Mouse (Mus musculus) ES-Bruce4 (cell line): ENCODE data around the gene Bard1. TPM values are rescaled to one million over a fixed set of nuclear protein-coding genes. Genes with fewer than 3 reads are reported as not detected.

Source experiments
- H3K27ac ChIP-seq: 2 replicates; pipeline ENCODE4 v1.5.1; 2012; ENCODE audit warnings: low read length, inconsistent platforms; ENCODE audit not compliant: insufficient read depth
- H3K27me3 ChIP-seq: 2 replicates; pipeline ENCODE4 v1.6.1; 2012; ENCODE audit warnings: mild to moderate bottlenecking, low read length, inconsistent platforms; ENCODE audit not compliant: control insufficient read depth, poor library complexity, insufficient read depth, severe bottlenecking
- H3K36me3 ChIP-seq: 2 replicates; pipeline ENCODE4 v1.6.1; 2012; ENCODE audit warnings: inconsistent platforms, mild to moderate bottlenecking, low read length, moderate library complexity; ENCODE audit not compliant: control insufficient read depth, poor library complexity, insufficient read depth, severe bottlenecking
- H3K4me1 ChIP-seq: one replicate; pipeline ENCODE4 v1.8.1; 2011; ENCODE audit warnings: low read length; ENCODE audit not compliant: control insufficient read depth, insufficient read depth
- H3K4me3 ChIP-seq: 2 replicates; pipeline ENCODE4 v1.5.1; 2011; ENCODE audit warnings: low read depth, mild to moderate bottlenecking, low read length
- H3K9ac ChIP-seq: 2 replicates; pipeline ENCODE4 v1.6.1; 2012; ENCODE audit warnings: low read depth, mild to moderate bottlenecking, inconsistent platforms; ENCODE audit not compliant: poor library complexity, severe bottlenecking
- H3K9me3 ChIP-seq: replicated peaks from 2 replicates; pipeline ENCODE4 v1.6.1; 2012; ENCODE audit warnings: mild to moderate bottlenecking, low read length, inconsistent platforms; ENCODE audit not compliant: control insufficient read depth, poor library complexity, insufficient read depth, severe bottlenecking
- CTCF ChIP-seq: IDR thresholded peaks from one replicate; pipeline ENCODE4 v1.8.1; 2011; ENCODE audit warnings: low read depth, low read length
- EP300 ChIP-seq: IDR thresholded peaks from 2 replicates; pipeline ENCODE4 v1.6.1; 2011; ENCODE audit warnings: low read depth, low read length; ENCODE audit not compliant: insufficient read depth
- POLR2A ChIP-seq: IDR thresholded peaks from one replicate; pipeline ENCODE4 v1.8.1; 2011; ENCODE audit warnings: low read length; ENCODE audit not compliant: insufficient read depth
- polyA plus RNA-seq: library from polyadenylated mRNA; stranded (reverse); fragments of >200 nt; gene quantifications from 2 replicates; pipeline ENCODE4 v1.2.4, GENCODE M21; 2011; ENCODE audit warnings: low read depth; ENCODE audit not compliant: missing spikeins, insufficient read depth, insufficient read length

Gene Bard1
- polyA plus RNA-seq, 1 experiment: 34.0 TPM

GRCm38 (mm10) chr1:71043951-71044350, 59.0 kb downstream of the Bard1 start:
- TF ChIP-seq CTCF (no peak), EP300 (no peak), POLR2A (no peak)
- peaks cover 6% of the 10 kb centered on the region for H3K36me3 ChIP-seq
- H3K9ac ChIP-seq: no peak overlapping the region
- no peaks in the 10 kb centered on the region for H3K4me1 ChIP-seq
- H3K9me3 ChIP-seq: no peaks in the 10 kb centered on the region
- H3K4me3 ChIP-seq: no peak overlapping the region
- H3K27ac ChIP-seq: no peak overlapping the region
- H3K27me3 ChIP-seq: no peaks in the 10 kb centered on the region

GRCm38 (mm10) chr1:71036999-71037398, 65.9 kb downstream of the Bard1 start:
- peaks cover 7% of the 10 kb centered on the region for H3K36me3 ChIP-seq
- no peak overlapping the region for H3K4me3 ChIP-seq
- H3K27ac ChIP-seq: peak overlapping the region; percentile 61
- H3K4me1 ChIP-seq: peaks cover 2% of the 10 kb centered on the region
- TF ChIP-seq EP300 (peak; percentile 63; the same call in 1 of the 2 replicates), POLR2A (no peak), CTCF (peak; percentile 34)
- no peaks in the 10 kb centered on the region for H3K27me3 ChIP-seq
- no peak overlapping the region for H3K9ac ChIP-seq
- no peaks in the 10 kb centered on the region for H3K9me3 ChIP-seq

- peak overlapping the region; percentile 52 for H3K27ac ChIP-seq
- H3K9ac ChIP-seq: no peak overlapping the region
- TF ChIP-seq POLR2A: no peak
- TF ChIP-seq CTCF: no peak
- TF ChIP-seq EP300: peak; percentile 98
- H3K27me3 ChIP-seq: no peaks in the 10 kb centered on the region
- peaks cover 17% of the 10 kb centered on the region for H3K36me3 ChIP-seq
- peaks cover 2% of the 10 kb centered on the region for H3K4me1 ChIP-seq
- no peaks in the 10 kb centered on the region for H3K9me3 ChIP-seq
- H3K4me3 ChIP-seq: no peak overlapping the region
Measured at GRCm38 (mm10) chr1:71035565-71035964, 67.4 kb downstream of the Bard1 start.

- Histone ChIP-seq H3K27ac (no peak overlapping the region), H3K9ac (no peak overlapping the region), H3K36me3 (peaks cover 10% of the 10 kb centered on the region), H3K27me3 (no peaks in the 10 kb centered on the region), H3K4me1 (no peaks in the 10 kb centered on the region), H3K4me3 (no peak overlapping the region), H3K9me3 (no peaks in the 10 kb centered on the region)
- TF ChIP-seq POLR2A (no peak), CTCF (no peak), EP300 (no peak)
Measured at GRCm38 (mm10) chr1:71022766-71023165, 80.2 kb downstream of the Bard1 start.

DNA sequence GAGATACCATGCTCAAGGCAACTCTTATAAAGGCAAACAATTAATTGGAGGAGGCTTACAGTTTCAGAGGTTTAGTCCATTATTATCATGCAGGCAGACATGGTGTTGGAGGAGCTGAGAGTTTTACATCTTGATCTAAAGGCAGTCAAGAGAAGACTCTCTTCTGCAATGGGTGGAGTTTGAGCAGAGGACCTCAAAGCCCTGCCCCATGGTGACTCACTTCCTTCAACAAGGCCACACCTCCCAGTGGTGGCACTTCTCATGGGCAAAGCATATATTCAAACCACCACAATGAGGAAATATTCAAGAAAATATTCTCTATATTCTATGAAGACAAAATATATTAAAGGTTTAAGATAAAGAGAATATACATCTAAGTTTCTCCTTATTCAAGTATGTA, 88.6 kb downstream of the Bard1 start:
- Histone ChIP-seq H3K36me3 (no peaks in the 10 kb centered on the region), H3K9ac (no peak overlapping the region), H3K4me3 (no peak overlapping the region), H3K27me3 (no peaks in the 10 kb centered on the region), H3K27ac (no peak overlapping the region), H3K4me1 (no peaks in the 10 kb centered on the region), H3K9me3 (no peaks in the 10 kb centered on the region; the same call in 1 of the 2 replicates)
- TF ChIP-seq POLR2A: no peak
- TF ChIP-seq CTCF: no peak
- TF ChIP-seq EP300: no peak

DNA sequence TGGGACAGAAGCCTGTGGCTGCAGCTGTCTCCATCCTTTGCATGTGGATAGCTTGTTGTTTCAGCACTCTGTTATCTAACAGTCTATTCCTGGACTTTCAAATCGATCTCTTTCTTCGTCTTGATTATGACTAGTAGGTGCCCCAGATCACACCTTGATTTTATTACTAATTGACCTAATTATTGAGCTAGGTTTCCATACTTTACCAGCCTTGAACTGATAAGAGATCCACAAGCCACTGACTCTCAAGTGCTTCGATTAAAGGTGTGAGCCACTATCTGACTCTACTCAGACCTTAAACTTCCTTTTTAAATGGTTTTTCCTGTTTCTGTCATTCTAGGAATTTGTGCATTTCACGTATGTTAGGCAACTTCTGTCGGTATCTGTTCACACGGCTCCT, 96.9 kb downstream of the Bard1 start:
- Histone ChIP-seq H3K9me3 (no peaks in the 10 kb centered on the region), H3K4me3 (no peak overlapping the region), H3K36me3 (no peaks in the 10 kb centered on the region), H3K4me1 (no peaks in the 10 kb centered on the region), H3K9ac (no peak overlapping the region), H3K27ac (no peak overlapping the region), H3K27me3 (no peaks in the 10 kb centered on the region)
- no peak for TF ChIP-seq EP300
- TF ChIP-seq CTCF: no peak
- no peak for TF ChIP-seq POLR2A
